Mouse (Mus musculus) lung, adult 2 months (tissue): ENCODE data around the gene Dpyd.

Experiments used
- CTCF ChIP-seq: fragments of 200-500 bp; IDR thresholded peaks from 2 replicates; pipeline ENCODE4 v1.5.1; 2011; ENCODE audit warnings: mild to moderate bottlenecking, low read length, control low read depth; ENCODE audit not compliant: insufficient read depth
- POLR2A ChIP-seq: fragments of 200-500 bp; IDR thresholded peaks from 2 replicates; pipeline ENCODE4 v1.6.1; 2011; ENCODE audit warnings: low read depth, mild to moderate bottlenecking, control low read depth, low read length, borderline replicate concordance; ENCODE audit errors: extremely low read depth

DNA sequence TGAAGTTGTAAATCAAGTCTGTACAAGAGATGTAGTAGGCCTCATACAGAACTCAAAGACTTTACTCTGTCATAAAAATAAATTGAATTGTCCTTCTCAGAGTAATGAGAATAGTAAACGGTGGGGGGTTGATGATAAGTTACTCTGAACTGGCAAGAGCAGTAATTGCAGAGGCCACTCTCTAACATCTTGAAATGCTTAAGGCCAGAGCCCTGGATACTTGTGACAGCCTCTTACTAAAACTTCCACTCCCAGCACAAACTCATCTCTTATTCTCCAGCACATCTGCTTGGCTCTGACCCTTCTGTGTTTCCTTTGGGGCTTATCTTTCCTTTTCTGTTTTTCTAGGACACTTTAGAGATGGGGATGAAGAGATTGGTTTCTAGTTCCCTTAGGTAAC lies 606.7 kb downstream of the Dpyd start:
- no peak for TF ChIP-seq CTCF
- TF ChIP-seq POLR2A: no peak
